Mouse (Mus musculus) brain, embryonic 14.5 days (tissue): ENCODE data around the gene Slc29a4.

ENCODE experiments used
- CTCF ChIP-seq: fragments of 200-500 bp; IDR thresholded peaks from 2 replicates; pipeline ENCODE4 v1.5.1; 2012; ENCODE audit warnings: inconsistent platforms, mild to moderate bottlenecking, moderate library complexity, borderline replicate concordance; ENCODE audit not compliant: insufficient read depth, insufficient read length; ENCODE audit errors: extremely low read depth
- POLR2A ChIP-seq: fragments of 200-500 bp; IDR thresholded peaks from 2 replicates; pipeline ENCODE4 v1.6.1; 2012; ENCODE audit warnings: mild to moderate bottlenecking, inconsistent platforms, borderline replicate concordance; ENCODE audit not compliant: poor library complexity, insufficient read depth, insufficient read length, severe bottlenecking; ENCODE audit errors: extremely low read depth

GRCm38 (mm10) chr5:142718486-142718885 is 26.2 kb downstream of the Slc29a4 start:
- no peak for TF ChIP-seq CTCF
- no peak for TF ChIP-seq POLR2A
